ENCODE assay signal across 17 mouse cellular contexts in genomic region chr1:32294702-32295101, GRCm38 (mm10).
"Had no signal": no experiment of that assay in that cellular context is flagged by ENCODE, and none has a peak within 500 bp of the region (broad histone marks: within the 10 kb centered on the region; RNA-seq: fewer than 3 reads in every experiment).

No protein-coding gene starts in this region.

- ATAC-seq: liver, embryonic 12.5 days; liver, postnatal 0 days; lung, postnatal 0 days; midbrain, embryonic 13.5 days; midbrain, embryonic 15.5 days; midbrain, embryonic 16.5 days had no signal

- DNase-seq: left cerebral cortex, postnatal 4 days; liver; liver, embryonic 13.5 days; liver, postnatal 0 days; lung, adult 18-20 months; lung, adult 2 months; lung, embryonic 14.5 days; lung, postnatal 10 days; lung, postnatal 14 days; lung, postnatal 36 days; lung, postnatal 4 days; midbrain, embryonic 14.5 days had no signal
